Mouse (Mus musculus): ENCODE data around the gene Cycs. TPM values are rescaled to one million over a fixed set of nuclear protein-coding genes. Genes with fewer than 3 reads are reported as not detected.
A peak's percentile ranks its signal among the peaks of the same experiment; 100 is the strongest.
"Not testable (repeated sequence)": the region's sequence is repeated elsewhere in the genome, so short reads cannot be mapped to it uniquely, and the experiment has no call there.

Cycs gene
- polyA plus RNA-seq, 1 experiment from 2014 or later: 168 TPM

DNA sequence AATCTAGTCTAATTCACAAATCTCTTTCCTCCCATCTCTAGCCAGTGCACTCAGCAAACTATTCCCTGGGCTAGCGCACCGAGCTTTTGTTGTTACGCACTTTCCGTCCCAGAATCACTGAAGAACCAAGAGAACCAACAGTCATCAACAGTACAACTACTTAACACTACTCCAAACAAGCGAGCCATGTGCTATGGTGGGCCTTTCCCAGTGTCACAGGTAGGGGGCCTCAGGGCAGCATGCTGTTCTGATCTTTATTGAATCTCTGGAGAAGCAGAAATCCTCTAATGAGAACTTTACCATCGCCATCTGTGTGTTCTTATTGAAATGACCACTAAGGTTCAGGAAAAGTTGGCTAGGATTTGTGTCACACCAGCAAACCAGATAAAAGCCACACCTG lies 8.8 kb downstream of the Cycs start:
- no peaks in the 10 kb centered on the region for H3K27me3 ChIP-seq (ENCODE audit: control insufficient read depth, insufficient read depth, low read length)
- no peak for ATAC-seq (replicated peaks; ENCODE audit: insufficient number of reproducible peaks, low FRiP score, low TSS enrichment)
- peaks cover 3% of the 10 kb centered on the region; the same call in 1 of the 2 replicates for H3K4me1 ChIP-seq (ENCODE audit: control insufficient read depth, insufficient read depth, low read length)
- H3K9ac ChIP-seq (ENCODE audit: low read depth, low read length): no peak overlapping the region
- H3K4me2 ChIP-seq: no peak overlapping the region
- WGBS (ENCODE audit: insufficient replicate concordance): 87% methylated on average over 6 of the region's 6 CpGs
- no peak overlapping the region for H3K4me3 ChIP-seq (ENCODE audit: low read depth, low read length)
- no peak overlapping the region for H3K27ac ChIP-seq (ENCODE audit: low read depth, low read length)
- H3K9me3 ChIP-seq (replicated peaks; ENCODE audit: control insufficient read depth, low read length): no peaks in the 10 kb centered on the region
- no peaks in the 10 kb centered on the region for H3K36me3 ChIP-seq (ENCODE audit: control insufficient read depth, insufficient read depth, low read length)

DNA sequence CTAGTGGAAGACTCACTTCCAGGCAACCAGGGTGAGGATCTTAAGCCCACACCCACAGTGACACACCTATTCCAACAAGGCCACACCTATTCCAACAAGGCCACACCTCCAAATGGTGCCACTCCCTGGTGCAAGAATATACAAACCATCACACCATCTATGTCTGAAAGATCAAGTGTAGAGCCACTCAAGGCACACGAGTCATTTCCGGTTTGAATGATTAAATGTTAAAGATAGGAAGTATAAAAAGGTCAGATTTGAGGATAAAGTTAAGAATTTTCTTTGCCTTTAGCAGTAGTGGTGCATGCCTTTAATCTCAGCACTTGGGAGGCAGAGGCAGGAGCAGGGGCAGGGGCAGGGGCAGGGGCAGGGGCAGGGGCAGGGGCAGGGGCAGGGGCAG lies 12.1 kb downstream of the Cycs start:
- H3K4me3 ChIP-seq (ENCODE audit: low read depth, low read length); H3K9ac ChIP-seq (ENCODE audit: low read depth, low read length); ATAC-seq (replicated peaks; ENCODE audit: insufficient number of reproducible peaks, low FRiP score, low TSS enrichment); H3K4me1 ChIP-seq (ENCODE audit: control insufficient read depth, insufficient read depth, low read length); H3K27ac ChIP-seq (ENCODE audit: low read depth, low read length); H3K4me2 ChIP-seq; H3K9me3 ChIP-seq (replicated peaks; ENCODE audit: control insufficient read depth, low read length); H3K27me3 ChIP-seq (ENCODE audit: control insufficient read depth, insufficient read depth, low read length); H3K36me3 ChIP-seq (ENCODE audit: control insufficient read depth, insufficient read depth, low read length): not testable (repeated sequence)
- WGBS (ENCODE audit: insufficient replicate concordance): 81% methylated on average over 2 of the region's 2 CpGs

DNA sequence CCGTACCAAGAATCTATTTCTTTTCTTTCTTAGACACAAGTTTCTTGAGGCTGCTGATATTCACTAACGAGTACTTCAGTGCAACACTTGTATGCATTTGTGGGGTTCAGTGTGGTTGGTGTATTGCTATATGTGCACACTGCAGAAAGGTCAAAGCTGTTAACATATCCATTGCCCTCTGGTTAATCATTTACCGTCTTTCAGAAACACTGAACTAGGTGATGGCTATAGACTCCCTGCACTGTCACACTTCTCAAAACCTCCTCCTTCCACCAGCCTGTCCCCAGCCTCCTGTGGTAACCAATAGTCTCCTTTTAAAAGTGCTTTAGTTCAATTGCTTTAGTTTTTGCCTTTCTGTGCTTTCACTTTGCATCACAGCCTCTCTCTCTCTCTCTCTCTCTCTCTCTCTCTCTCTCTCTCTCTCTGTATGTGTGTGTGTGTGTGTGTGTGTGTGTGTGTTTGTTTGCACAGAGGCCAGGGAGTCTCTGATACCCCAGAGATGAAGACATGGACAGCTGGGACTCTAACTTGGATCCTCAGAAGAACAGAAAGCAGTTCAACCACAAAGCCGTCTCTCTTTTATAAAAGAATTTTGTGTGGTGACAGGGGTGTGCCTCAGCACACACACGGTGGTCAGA lies 13.3 kb downstream of the Cycs start:
- Histone ChIP-seq H3K9me3 (replicated peaks; ENCODE audit: control insufficient read depth, low read length) (no peaks in the 10 kb centered on the region), H3K9ac (ENCODE audit: low read depth, low read length) (no peak overlapping the region), H3K4me1 (ENCODE audit: control insufficient read depth, insufficient read depth, low read length) (no peaks in the 10 kb centered on the region), H3K4me2 (no peak overlapping the region), H3K4me3 (ENCODE audit: low read depth, low read length) (no peak overlapping the region), H3K36me3 (ENCODE audit: control insufficient read depth, insufficient read depth, low read length) (no peaks in the 10 kb centered on the region), H3K27me3 (ENCODE audit: control insufficient read depth, insufficient read depth, low read length) (no peaks in the 10 kb centered on the region), H3K27ac (ENCODE audit: low read depth, low read length) (no peak overlapping the region)
- no peak for ATAC-seq (replicated peaks; ENCODE audit: insufficient number of reproducible peaks, low FRiP score, low TSS enrichment)
- WGBS (ENCODE audit: insufficient replicate concordance): 75% methylated on average over 5 of the region's 5 CpGs

DNA sequence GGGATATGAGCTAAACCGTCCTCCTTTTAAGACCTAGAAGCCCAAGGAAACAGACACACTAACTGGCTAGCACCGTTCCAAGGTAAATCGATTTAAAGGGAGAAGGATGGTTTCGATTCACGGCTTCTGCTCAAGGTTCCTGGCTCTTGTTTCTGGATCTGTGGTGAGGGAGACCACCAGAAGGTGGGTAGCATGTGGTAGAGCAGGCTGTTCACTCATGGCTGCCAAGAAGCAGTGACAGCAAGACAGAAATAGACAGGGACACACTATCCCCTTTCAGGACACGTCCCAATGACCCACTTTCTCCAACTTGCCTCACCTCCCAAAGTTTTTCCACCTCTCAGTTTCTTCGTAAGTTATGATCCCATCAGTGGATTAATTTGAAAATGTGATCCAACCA lies 16.5 kb downstream of the Cycs start:
- H3K9me3 ChIP-seq (replicated peaks; ENCODE audit: control insufficient read depth, low read length): no peaks in the 10 kb centered on the region
- H3K27ac ChIP-seq (ENCODE audit: low read depth, low read length): no peak overlapping the region
- H3K4me1 ChIP-seq (ENCODE audit: control insufficient read depth, insufficient read depth, low read length): no peaks in the 10 kb centered on the region
- no peak overlapping the region for H3K9ac ChIP-seq (ENCODE audit: low read depth, low read length)
- H3K4me2 ChIP-seq: no peak overlapping the region
- no peaks in the 10 kb centered on the region for H3K36me3 ChIP-seq (ENCODE audit: control insufficient read depth, insufficient read depth, low read length)
- WGBS (ENCODE audit: insufficient replicate concordance): 73% methylated on average over 7 of the region's 7 CpGs
- H3K4me3 ChIP-seq (ENCODE audit: low read depth, low read length): no peak overlapping the region
- no peak for ATAC-seq (replicated peaks; ENCODE audit: insufficient number of reproducible peaks, low FRiP score, low TSS enrichment)
- H3K27me3 ChIP-seq (ENCODE audit: control insufficient read depth, insufficient read depth, low read length): no peaks in the 10 kb centered on the region

DNA sequence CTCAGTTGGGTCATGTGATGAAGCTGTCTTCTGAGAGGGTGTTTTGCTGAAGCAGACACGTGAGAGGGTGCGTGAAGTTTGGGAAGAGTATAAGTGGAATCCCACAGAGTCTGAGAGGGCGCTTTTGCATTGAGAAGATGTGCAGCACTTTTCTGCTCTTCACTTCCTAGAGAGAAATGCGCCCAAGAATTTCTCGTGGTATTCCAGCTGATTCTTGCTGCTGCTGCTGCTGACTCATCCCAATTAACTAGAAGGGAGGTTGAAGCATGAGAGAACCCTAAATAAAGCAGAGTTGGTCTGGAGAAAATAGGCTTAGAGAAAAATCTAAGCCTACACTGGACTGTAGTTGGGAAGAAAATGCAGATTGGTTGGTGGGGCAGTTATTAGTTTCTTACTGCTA lies 17.3 kb downstream of the Cycs start:
- Histone ChIP-seq H3K27me3 (ENCODE audit: control insufficient read depth, insufficient read depth, low read length) (no peaks in the 10 kb centered on the region), H3K4me2 (no peak overlapping the region), H3K36me3 (ENCODE audit: control insufficient read depth, insufficient read depth, low read length) (no peaks in the 10 kb centered on the region), H3K4me1 (ENCODE audit: control insufficient read depth, insufficient read depth, low read length) (no peaks in the 10 kb centered on the region), H3K9me3 (replicated peaks; ENCODE audit: control insufficient read depth, low read length) (no peaks in the 10 kb centered on the region), H3K4me3 (ENCODE audit: low read depth, low read length) (no peak overlapping the region), H3K27ac (ENCODE audit: low read depth, low read length) (no peak overlapping the region), H3K9ac (ENCODE audit: low read depth, low read length) (no peak overlapping the region)
- 78% methylated on average over 5 of the region's 5 CpGs for WGBS (ENCODE audit: insufficient replicate concordance)
- no peak for ATAC-seq (replicated peaks; ENCODE audit: insufficient number of reproducible peaks, low FRiP score, low TSS enrichment)

DNA sequence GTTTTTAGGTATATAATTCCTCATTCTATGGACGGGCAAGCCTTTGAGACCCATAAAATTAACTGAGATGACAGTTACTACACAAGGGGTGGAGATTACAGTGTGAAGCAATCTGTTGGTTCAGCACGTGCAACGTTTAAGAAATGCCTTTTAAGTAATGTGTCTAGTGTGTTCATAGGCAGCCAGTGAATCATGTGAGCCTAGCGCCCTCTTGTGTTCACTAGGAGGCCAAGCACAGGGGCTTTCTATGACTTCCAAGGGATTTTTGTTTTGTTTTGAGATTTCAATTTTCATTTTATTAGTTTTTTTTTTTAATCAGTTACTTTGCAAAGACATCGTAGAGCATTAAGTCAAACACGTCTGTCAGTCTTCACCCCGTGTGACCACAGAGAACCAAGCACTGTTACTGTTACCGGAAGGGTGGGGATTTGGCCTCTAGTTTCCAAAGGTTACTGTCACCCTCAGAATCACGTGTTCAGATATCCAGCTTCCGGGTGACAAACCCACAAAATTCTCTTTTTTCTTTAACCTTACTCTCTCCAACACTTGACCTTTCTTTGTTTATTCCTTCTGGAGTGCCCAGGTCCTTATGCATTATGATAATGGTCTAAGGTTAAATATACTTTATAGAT lies 20.8 kb downstream of the Cycs start:
- H3K9ac ChIP-seq (ENCODE audit: low read depth, low read length): no peak overlapping the region
- H3K27me3 ChIP-seq (ENCODE audit: control insufficient read depth, insufficient read depth, low read length): no peaks in the 10 kb centered on the region
- ATAC-seq (replicated peaks; ENCODE audit: insufficient number of reproducible peaks, low FRiP score, low TSS enrichment): no peak
- H3K4me2 ChIP-seq: 0 out of 2 replicates have a peak overlapping the region, but pooled peaks have one; percentile 16
- 26% methylated on average over 10 of the region's 10 CpGs for WGBS (ENCODE audit: insufficient replicate concordance)
- no peaks in the 10 kb centered on the region for H3K9me3 ChIP-seq (replicated peaks; ENCODE audit: control insufficient read depth, low read length)
- no peaks in the 10 kb centered on the region for H3K36me3 ChIP-seq (ENCODE audit: control insufficient read depth, insufficient read depth, low read length)
- no peak overlapping the region for H3K4me3 ChIP-seq (ENCODE audit: low read depth, low read length)
- H3K4me1 ChIP-seq (ENCODE audit: control insufficient read depth, insufficient read depth, low read length): no peaks in the 10 kb centered on the region
- no peak overlapping the region for H3K27ac ChIP-seq (ENCODE audit: low read depth, low read length)

DNA sequence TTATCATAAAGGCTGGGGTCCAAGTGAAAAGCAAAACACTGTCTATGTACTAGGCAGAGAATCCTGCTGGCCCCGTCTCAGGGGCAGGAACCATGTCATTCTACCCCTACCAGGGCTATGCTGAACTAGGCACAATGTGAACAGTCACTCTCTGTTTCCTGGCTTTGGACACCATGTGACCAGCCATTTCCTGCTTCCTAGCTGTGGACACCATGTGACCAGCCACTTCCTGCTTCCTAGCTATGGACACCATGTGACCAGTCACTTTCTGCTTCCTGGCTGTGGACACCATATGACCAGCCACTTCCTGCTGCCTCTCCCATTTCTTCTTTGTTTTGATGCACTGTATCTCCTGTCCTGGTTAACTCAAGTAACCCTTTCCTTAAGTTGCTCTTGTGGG lies 23.8 kb downstream of the Cycs start:
- no peak for ATAC-seq (replicated peaks; ENCODE audit: insufficient number of reproducible peaks, low FRiP score, low TSS enrichment)
- no peaks in the 10 kb centered on the region for H3K27me3 ChIP-seq (ENCODE audit: control insufficient read depth, insufficient read depth, low read length)
- H3K36me3 ChIP-seq (ENCODE audit: control insufficient read depth, insufficient read depth, low read length): no peaks in the 10 kb centered on the region
- no peak overlapping the region for H3K4me2 ChIP-seq
- 88% methylated on average over 1 of the region's 1 CpGs for WGBS (ENCODE audit: insufficient replicate concordance)
- no peak overlapping the region for H3K27ac ChIP-seq (ENCODE audit: low read depth, low read length)
- H3K9me3 ChIP-seq (replicated peaks; ENCODE audit: control insufficient read depth, low read length): no peaks in the 10 kb centered on the region
- H3K4me3 ChIP-seq (ENCODE audit: low read depth, low read length): no peak overlapping the region
- no peaks in the 10 kb centered on the region for H3K4me1 ChIP-seq (ENCODE audit: control insufficient read depth, insufficient read depth, low read length)
- no peak overlapping the region for H3K9ac ChIP-seq (ENCODE audit: low read depth, low read length)

DNA sequence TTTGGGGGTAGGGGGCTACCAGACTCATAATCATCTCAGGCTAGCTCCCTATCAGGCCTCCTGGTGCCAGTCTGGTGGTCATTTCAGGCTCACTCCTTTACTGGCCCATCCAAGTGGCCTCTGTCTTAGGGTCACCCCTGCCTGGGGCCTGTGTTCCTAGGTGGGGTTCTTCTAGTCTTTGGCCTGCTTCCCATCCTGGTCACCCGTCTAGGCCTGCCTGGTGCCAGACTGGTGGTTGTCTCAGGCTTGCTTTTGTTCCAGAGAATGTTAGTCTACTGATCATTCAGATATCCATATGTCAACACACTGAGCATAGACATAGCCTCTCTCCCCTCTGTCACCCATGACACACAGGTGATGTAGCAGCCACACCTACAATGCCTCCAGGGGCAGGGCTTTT lies 26.7 kb downstream of the Cycs start:
- Histone ChIP-seq H3K9ac (ENCODE audit: low read depth, low read length) (no peak overlapping the region), H3K36me3 (ENCODE audit: control insufficient read depth, insufficient read depth, low read length) (no peaks in the 10 kb centered on the region), H3K27me3 (ENCODE audit: control insufficient read depth, insufficient read depth, low read length) (no peaks in the 10 kb centered on the region), H3K4me3 (ENCODE audit: low read depth, low read length) (no peak overlapping the region), H3K9me3 (replicated peaks; ENCODE audit: control insufficient read depth, low read length) (no peaks in the 10 kb centered on the region), H3K4me1 (ENCODE audit: control insufficient read depth, insufficient read depth, low read length) (no peaks in the 10 kb centered on the region), H3K27ac (ENCODE audit: low read depth, low read length) (no peak overlapping the region), H3K4me2 (no peak overlapping the region)
- WGBS (ENCODE audit: insufficient replicate concordance): 42% methylated on average over 1 of the region's 1 CpGs
- no peak for ATAC-seq (replicated peaks; ENCODE audit: insufficient number of reproducible peaks, low FRiP score, low TSS enrichment)

DNA sequence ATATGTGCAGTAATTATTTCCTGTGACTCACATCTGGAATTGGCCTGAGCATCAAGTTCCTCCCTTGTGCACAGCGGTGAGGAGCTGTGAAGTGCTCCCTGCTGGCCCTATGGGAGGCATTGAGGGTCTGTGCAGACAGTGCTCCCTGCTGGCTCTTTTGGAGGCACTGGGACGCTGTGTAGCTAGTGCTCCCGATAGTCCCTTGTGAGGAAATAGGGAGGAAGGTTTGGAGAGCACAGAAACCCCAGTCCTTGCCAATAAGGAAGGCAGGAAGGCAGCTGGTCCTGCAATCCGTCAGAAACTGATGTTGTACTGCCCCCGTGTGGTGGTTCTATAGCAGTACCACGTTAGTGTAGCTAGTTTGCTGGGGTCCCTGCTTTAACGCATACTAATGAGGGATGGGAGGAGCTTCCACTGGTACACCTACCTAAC lies 29.9 kb downstream of the Cycs start:
- Histone ChIP-seq H3K27ac (ENCODE audit: low read depth, low read length) (no peak overlapping the region), H3K27me3 (ENCODE audit: control insufficient read depth, insufficient read depth, low read length) (no peaks in the 10 kb centered on the region), H3K4me3 (ENCODE audit: low read depth, low read length) (no peak overlapping the region), H3K4me2 (no peak overlapping the region), H3K9ac (ENCODE audit: low read depth, low read length) (no peak overlapping the region), H3K9me3 (replicated peaks; ENCODE audit: control insufficient read depth, low read length) (no peaks in the 10 kb centered on the region), H3K4me1 (ENCODE audit: control insufficient read depth, insufficient read depth, low read length) (no peaks in the 10 kb centered on the region), H3K36me3 (ENCODE audit: control insufficient read depth, insufficient read depth, low read length) (no peaks in the 10 kb centered on the region)
- ATAC-seq (replicated peaks; ENCODE audit: insufficient number of reproducible peaks, low FRiP score, low TSS enrichment): peak; percentile 25; the same call in 1 of the 2 replicates
- WGBS (ENCODE audit: insufficient replicate concordance): 12% methylated on average over 7 of the region's 7 CpGs

Measured in heart, embryonic 11.5 days (tissue).